Mouse (Mus musculus) liver, embryonic 12.5 days (tissue): Measurements from ENCODE around the gene Wdr26. TPM values are rescaled to one million over a fixed set of nuclear protein-coding genes. Genes with fewer than 3 reads are reported as not detected.
A peak's percentile ranks its signal among the peaks of the same experiment; 100 is the strongest.

Experiments used
- ATAC-seq: fragments of 200-750 bp; cut with Nextera tagmentation; 2 replicates; pipeline ENCODE4 v1.8.0; 2017; ENCODE audit warnings: moderate number of reproducible peaks, mild to moderate bottlenecking, moderate library complexity
- H3K27ac ChIP-seq: fragments of 300-500 bp; sonication (generic); 2 replicates; pipeline ENCODE4 v1.5.1; 2016; ENCODE audit warnings: mild to moderate bottlenecking
- H3K27me3 ChIP-seq: fragments of 300-500 bp; sonication (generic); replicated peaks from 2 replicates; pipeline ENCODE4 v1.6.1; 2016; ENCODE audit warnings: mild to moderate bottlenecking, moderate library complexity
- H3K36me3 ChIP-seq: fragments of 300-500 bp; sonication (generic); 2 replicates; pipeline ENCODE4 v1.6.1; 2016; ENCODE audit warnings: mild to moderate bottlenecking, moderate library complexity
- H3K4me1 ChIP-seq: fragments of 300-500 bp; sonication (generic); 2 replicates; pipeline ENCODE4 v1.6.1; 2016
- H3K4me2 ChIP-seq: fragments of 300-500 bp; sonication (generic); 2 replicates; pipeline ENCODE4 v1.6.1; 2016; ENCODE audit warnings: mild to moderate bottlenecking, moderate library complexity
- H3K4me3 ChIP-seq: fragments of 300-500 bp; sonication (generic); 2 replicates; pipeline ENCODE4 v1.5.1; 2016; ENCODE audit warnings: mild to moderate bottlenecking, moderate library complexity
- H3K9ac ChIP-seq: fragments of 300-500 bp; sonication (generic); 2 replicates; pipeline ENCODE4 v1.6.1; 2016; ENCODE audit warnings: mild to moderate bottlenecking, moderate library complexity
- H3K9me3 ChIP-seq: fragments of 300-500 bp; sonication (generic); replicated peaks from 2 replicates; pipeline ENCODE4 v1.6.1; 2016; ENCODE audit warnings: mild to moderate bottlenecking, moderate library complexity
- WGBS: fragments of 180-500 bp; shearing (Covaris S2); methylation state at CpG from one replicate; pipeline ENCODE4 v1.1.7; 2016; ENCODE audit not compliant: insufficient replicate concordance; 5-methylcytosine and 5-hydroxymethylcytosine counted together
- polyA plus RNA-seq: library from polyadenylated mRNA; unstranded; fragments of >200 nt; fragmentation: Nextera tagmentation; extraction: Ambion mirVana; gene quantifications from 2 replicates; pipeline ENCODE4 v1.2.1, GENCODE M21; 2016

Gene Wdr26
- polyA plus RNA-seq, 1 experiment from 2014 or later: 52.5 TPM

DNA sequence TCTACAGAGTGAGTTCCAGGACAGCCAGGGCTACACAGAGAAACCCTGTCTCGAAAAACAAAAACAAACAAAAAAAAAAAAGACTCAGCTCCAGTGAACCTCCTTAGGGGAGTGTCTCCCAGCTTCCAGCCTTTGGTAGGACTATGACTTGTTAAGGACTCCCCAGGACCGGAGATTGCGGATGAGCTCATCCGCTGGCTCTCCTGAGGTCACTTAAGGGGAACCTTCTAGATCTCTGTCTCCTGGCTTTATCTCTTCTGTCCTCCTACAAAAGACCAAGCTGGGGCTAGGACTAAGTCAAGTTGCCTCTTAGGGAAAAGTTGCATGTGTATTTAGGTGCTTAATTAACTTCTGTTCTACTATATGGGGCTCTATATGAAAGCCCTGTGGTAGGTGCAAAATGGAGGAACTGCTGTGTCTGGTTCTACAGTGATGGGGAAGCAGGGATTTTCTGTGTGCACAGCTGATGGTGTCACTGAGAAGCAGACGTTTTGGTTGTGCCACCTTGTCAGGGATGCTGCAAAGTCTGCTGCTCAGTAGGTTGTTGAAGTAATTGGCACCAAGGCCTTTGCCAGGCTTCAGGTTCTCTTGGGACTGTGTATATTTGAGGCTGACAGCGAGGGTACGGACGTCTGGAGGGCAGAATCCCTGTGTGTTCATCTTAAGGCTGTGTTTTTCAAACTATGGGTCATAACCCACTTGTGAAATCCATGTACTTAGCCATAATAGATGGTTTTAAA lies 2.7 kb upstream of the Wdr26 start:
- Histone ChIP-seq H3K27me3 (no peaks in the 10 kb centered on the region), H3K4me3 (no peak overlapping the region), H3K4me2 (peak overlapping the region; percentile 86), H3K4me1 (peaks cover 66% of the 10 kb centered on the region), H3K36me3 (peaks cover 10% of the 10 kb centered on the region), H3K9me3 (no peaks in the 10 kb centered on the region), H3K27ac (peak overlapping the region; percentile 99), H3K9ac (peak overlapping the region; percentile 40; the same call in 1 of the 2 replicates)
- ATAC-seq: no peak
- 86% methylated on average over 8 of the region's 8 CpGs for WGBS

DNA sequence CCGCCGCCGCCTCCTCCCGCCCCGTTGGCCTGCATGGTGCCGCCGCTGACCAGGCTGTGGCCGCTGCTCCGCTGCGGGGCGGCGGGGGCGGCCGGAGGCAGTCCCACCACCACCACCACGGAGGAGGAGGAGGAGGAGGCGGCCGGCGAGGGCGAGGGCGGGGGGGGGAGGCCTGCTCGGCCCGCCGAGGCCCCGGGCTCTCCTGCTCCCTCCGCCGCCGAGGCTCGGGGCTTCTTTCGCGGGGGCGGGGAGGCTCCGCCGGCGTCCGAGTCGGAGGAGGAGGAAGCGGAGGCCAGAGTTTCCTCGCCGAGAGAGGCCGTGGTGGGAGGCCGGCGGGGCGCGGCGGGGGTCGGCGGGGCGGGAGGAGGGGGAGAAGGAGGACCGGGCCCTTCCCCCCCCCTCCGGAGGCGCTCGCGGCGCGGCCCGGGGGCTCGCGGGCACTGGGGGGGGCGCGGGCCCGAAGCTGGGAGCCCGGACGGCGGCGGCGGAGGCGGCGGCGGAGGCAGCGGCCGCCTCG lies 340 bp downstream of the Wdr26 start:
- ATAC-seq: no peak
- peak overlapping the region; percentile 100 for H3K4me3 ChIP-seq
- H3K27me3 ChIP-seq: no peaks in the 10 kb centered on the region
- peak overlapping the region; percentile 99 for H3K27ac ChIP-seq
- H3K36me3 ChIP-seq: peaks cover 33% of the 10 kb centered on the region
- H3K9ac ChIP-seq: peak overlapping the region; percentile 100
- H3K9me3 ChIP-seq: no peaks in the 10 kb centered on the region
- WGBS: 1% methylated on average over 15 of the region's 72 CpGs
- peak overlapping the region; percentile 86 for H3K4me2 ChIP-seq
- H3K4me1 ChIP-seq: peaks cover 60% of the 10 kb centered on the region

DNA sequence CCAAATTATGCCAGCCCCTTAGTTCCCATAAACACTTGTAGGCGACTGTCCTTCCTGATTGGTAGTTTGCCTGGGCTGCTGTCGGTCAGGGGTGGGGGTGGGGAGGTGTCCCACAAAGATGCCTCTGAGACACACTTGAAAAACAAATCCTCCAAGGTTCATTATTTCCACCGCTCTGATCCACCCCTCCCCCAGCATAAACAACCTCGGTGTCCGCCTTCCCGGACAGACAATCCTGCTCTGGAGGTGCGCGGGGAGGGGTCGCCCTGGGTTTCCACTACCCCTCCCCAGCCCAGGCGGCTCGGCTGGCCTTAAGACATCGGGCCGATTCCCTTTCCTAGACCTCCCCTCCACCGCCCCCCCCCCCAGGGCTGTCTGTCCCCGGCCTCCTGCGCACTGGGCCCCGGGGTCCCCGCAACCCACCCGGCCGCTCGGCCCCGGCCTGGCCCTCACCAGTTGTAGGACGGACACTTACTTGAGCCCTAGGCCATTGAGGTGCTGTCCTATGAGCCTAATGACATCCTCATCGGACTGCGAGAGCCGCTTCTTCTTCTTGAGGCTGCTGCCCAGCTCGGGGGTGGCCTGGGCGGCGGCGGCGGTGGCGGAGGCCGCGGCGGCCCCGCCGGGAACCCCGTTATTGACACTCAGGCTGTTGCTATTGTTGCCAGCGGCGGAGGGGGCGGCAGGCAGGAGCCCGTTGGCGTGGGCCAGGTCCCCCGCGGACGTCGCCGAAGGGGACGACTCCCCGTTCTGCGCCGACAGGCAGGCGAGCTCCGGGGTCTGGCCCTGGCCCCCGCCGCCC lies 999 bp downstream of the Wdr26 start:
- ATAC-seq: peak; percentile 25
- Histone ChIP-seq H3K9ac (peak overlapping the region; percentile 100), H3K27me3 (no peaks in the 10 kb centered on the region), H3K36me3 (peaks cover 39% of the 10 kb centered on the region), H3K27ac (peak overlapping the region; percentile 99), H3K9me3 (no peaks in the 10 kb centered on the region), H3K4me3 (peak overlapping the region; percentile 100), H3K4me1 (peaks cover 54% of the 10 kb centered on the region), H3K4me2 (peak overlapping the region; percentile 86)
- WGBS: 2% methylated on average over 49 of the region's 56 CpGs

DNA sequence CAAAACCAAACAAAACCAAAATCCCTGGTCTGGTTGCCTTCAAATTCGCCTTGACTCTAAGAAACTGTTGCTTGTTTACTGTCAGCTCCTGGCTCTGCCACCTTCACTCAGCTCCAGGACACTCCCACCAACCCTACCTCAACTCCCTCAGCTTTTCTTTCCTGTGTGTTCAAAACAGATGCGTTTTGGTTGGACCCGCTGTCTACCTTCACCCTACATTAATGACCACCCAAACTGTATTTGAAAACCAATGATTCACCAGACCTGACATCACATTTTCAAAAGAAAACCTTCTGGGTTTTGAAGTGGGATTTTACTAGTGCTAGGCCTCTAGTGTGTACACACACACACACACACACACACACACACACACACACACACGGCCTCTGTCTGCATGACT lies 1.7 kb downstream of the Wdr26 start:
- ATAC-seq: no peak
- 10% methylated on average over 4 of the region's 4 CpGs for WGBS
- Histone ChIP-seq H3K27ac (peak overlapping the region; percentile 99), H3K4me1 (peaks cover 53% of the 10 kb centered on the region), H3K4me3 (peak overlapping the region; percentile 100), H3K4me2 (peak overlapping the region; percentile 86), H3K36me3 (peaks cover 43% of the 10 kb centered on the region), H3K27me3 (no peaks in the 10 kb centered on the region), H3K9me3 (no peaks in the 10 kb centered on the region), H3K9ac (peak overlapping the region; percentile 100)

DNA sequence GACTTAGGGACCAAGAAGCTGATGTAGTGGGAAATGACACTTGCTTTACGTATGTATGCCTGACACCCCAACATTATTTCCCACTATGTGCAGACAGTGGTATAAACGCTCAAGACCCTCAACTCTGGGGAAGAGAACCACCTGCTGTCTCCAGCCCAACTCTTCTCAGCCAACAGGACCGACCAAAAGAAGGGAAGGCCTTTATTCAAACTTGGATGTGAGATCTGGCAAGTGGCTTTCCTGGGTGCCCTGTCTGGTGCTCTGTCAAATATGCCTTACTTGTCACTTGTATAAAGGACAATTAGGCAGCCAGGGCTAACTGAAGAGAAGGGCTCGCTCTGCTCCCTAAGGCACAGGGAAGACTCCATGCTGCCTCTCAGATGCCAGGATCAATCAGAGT lies 12.4 kb downstream of the Wdr26 start:
- WGBS: 89% methylated on average over 4 of the region's 4 CpGs
- Histone ChIP-seq H3K4me1 (no peaks in the 10 kb centered on the region), H3K4me3 (no peak overlapping the region), H3K9ac (no peak overlapping the region), H3K9me3 (no peaks in the 10 kb centered on the region), H3K27ac (no peak overlapping the region), H3K36me3 (peaks cover 94% of the 10 kb centered on the region), H3K4me2 (no peak overlapping the region), H3K27me3 (no peaks in the 10 kb centered on the region)
- ATAC-seq: no peak

DNA sequence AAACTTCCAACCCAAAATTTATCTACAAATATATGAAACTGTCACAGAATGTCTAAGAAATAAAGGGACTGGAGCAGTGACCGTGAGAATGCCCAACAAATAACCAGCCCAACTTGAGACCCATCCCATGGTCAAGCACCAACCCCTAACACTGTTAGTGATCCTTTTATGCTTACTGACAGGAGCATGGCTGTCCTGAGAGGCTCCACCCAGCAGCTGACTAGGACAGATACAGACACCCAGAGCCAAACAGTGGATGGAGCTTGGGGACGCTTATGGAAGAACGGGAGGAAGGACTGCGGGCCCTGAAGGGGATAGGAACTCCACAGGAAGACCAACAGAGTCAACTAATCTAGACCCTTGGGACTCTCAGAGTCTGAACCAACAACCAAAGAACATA lies 22.9 kb downstream of the Wdr26 start:
- Histone ChIP-seq H3K36me3 (peaks cover 97% of the 10 kb centered on the region), H3K27ac (peak overlapping the region; percentile 50; the same call in 1 of the 2 replicates), H3K27me3 (no peaks in the 10 kb centered on the region), H3K9me3 (no peaks in the 10 kb centered on the region), H3K4me1 (peaks cover 12% of the 10 kb centered on the region), H3K4me2 (no peak overlapping the region), H3K4me3 (no peak overlapping the region), H3K9ac (no peak overlapping the region)
- peak; percentile 67; the same call in 1 of the 2 replicates for ATAC-seq
- WGBS: 57% methylated on average over 4 of the region's 4 CpGs

DNA sequence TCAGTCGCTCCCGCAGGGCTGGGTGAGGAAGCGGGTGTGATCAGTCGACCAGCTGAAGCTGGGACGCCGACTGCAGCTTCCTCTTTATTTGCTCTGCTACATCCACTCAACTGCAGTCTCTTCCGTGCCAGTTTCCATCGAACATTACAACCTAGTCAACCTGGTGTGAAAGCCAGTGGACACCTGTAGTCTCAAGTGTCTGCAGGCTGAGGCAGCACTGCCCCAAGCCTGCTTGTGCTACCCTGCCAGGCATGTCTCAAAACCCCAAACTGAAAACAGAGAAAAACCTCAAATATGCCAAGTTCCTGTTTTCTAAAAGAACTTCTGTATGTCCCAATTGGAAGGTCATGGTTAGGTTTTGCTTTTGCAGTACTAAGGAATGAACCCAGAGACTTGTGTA lies 41.6 kb downstream of the Wdr26 start:
- 39% methylated on average over 8 of the region's 8 CpGs for WGBS
- no peak overlapping the region for H3K4me2 ChIP-seq
- no peaks in the 10 kb centered on the region for H3K27me3 ChIP-seq
- H3K9ac ChIP-seq: no peak overlapping the region
- H3K27ac ChIP-seq: peak overlapping the region; percentile 38
- ATAC-seq: no peak
- no peaks in the 10 kb centered on the region for H3K4me1 ChIP-seq
- H3K9me3 ChIP-seq: no peaks in the 10 kb centered on the region
- H3K4me3 ChIP-seq: no peak overlapping the region
- peaks cover 80% of the 10 kb centered on the region for H3K36me3 ChIP-seq

DNA sequence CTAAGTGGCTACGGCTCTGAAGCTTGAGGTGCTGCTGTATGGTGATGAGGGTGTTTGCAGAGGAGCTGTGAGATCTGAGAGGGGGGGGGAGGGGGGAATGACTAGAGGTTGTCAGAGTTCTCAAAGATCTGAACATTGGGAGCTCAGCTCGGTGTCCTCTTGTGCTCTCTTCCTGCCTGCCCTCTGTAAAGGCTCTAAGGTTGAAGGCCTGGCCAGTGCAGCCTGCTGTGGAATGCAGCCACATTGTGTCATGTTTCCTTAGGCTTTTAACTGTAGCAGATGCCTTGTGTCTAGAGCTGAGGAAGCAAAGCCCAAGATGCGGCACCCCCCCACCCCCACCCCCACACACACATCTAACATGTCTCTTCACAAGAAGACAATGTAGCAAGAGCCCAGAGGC lies 43.4 kb downstream of the Wdr26 start:
- Histone ChIP-seq H3K4me2 (no peak overlapping the region), H3K27ac (no peak overlapping the region), H3K9me3 (no peaks in the 10 kb centered on the region), H3K9ac (no peak overlapping the region), H3K36me3 (peaks cover 81% of the 10 kb centered on the region), H3K27me3 (no peaks in the 10 kb centered on the region), H3K4me3 (no peak overlapping the region), H3K4me1 (no peaks in the 10 kb centered on the region)
- no peak for ATAC-seq
- 68% methylated on average over 3 of the region's 3 CpGs for WGBS

DNA sequence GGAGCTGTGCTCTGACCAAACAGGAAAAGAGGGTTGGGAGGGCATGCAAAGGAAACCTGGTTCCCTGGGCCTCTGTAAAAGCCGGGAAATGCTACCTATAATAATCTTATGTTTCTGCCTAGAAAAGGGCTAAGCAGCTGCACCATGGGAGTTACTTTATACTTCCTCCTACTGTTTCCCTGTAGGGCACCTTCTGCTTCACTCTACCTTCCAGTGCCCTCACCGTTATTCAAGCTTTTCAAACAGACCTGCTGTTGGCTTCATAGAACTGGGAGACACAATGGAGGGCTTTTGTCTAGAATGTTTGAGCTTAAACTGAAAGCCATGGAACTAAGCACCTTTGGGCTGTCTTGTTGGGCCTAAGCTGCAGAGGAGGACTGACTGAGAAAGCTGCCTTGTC lies 44.0 kb downstream of the Wdr26 start:
- peaks cover 83% of the 10 kb centered on the region for H3K36me3 ChIP-seq
- 80% methylated on average over 2 of the region's 2 CpGs for WGBS
- H3K27me3 ChIP-seq: no peaks in the 10 kb centered on the region
- H3K4me2 ChIP-seq: no peak overlapping the region
- H3K27ac ChIP-seq: no peak overlapping the region
- H3K9me3 ChIP-seq: no peaks in the 10 kb centered on the region
- H3K4me3 ChIP-seq: no peak overlapping the region
- no peaks in the 10 kb centered on the region for H3K4me1 ChIP-seq
- no peak for ATAC-seq
- no peak overlapping the region for H3K9ac ChIP-seq

DNA sequence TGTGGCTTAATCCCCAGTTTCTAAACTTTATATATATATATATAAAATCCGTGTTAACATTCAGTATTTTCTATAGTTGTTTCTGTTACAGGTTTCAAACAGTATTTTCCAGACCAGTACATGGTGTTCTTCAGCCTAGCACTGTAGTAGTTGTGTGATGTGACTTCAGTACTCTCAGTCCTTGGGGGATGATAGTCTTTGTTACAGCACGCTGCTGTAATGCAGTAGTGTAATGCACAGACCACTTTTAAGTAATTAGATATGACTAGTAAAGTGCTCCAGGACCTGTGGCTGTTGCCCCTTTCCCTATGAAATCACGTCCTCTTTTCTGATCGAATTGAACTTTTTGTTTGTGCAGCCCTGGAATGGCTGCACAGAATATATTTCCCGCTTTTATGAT lies 60.3 kb downstream of the Wdr26 start:
- peak overlapping the region; percentile 94 for H3K4me2 ChIP-seq
- H3K27ac ChIP-seq: peak overlapping the region; percentile 88
- H3K4me1 ChIP-seq: peaks cover 55% of the 10 kb centered on the region
- H3K27me3 ChIP-seq: no peaks in the 10 kb centered on the region
- no peaks in the 10 kb centered on the region for H3K9me3 ChIP-seq
- H3K9ac ChIP-seq: peak overlapping the region; percentile 98
- peaks cover 29% of the 10 kb centered on the region for H3K36me3 ChIP-seq
- no peak for ATAC-seq
- peak overlapping the region; percentile 96 for H3K4me3 ChIP-seq
- WGBS: 42% methylated on average over 5 of the region's 5 CpGs

DNA sequence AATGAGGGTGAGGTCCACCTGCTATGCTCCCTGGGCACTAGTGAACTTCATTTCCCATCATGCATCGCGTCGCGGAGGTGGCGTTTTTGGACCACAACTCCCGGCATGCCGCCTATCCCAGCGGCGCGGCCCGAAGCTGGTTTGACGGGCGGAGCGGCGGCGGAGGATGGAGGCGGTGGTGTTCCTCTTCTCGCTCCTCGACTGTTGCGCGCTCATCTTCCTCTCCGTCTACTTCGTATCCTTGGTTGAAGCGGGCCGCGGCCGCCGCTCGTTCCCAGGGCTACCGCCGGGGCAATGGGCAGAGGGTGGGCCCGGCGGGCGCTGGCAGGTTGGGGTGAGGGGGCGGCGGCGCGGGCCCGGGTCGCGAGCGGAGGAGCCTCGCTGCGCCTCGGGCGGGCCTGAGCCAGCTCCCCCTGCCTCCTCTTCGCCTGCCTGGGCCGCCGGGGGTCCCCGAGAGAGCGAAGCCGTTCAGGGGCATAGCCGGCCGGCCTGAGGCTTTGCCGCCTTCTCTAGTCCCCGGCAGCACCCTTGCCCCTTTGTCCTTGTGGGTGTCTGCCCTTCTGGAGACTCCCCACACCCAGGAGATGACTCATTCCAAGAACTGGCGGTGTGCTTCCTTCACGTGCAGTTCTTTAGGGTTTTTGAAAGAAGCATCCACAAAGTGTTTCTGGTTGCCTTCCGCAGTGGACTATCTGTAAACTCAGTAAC lies 60.8 kb downstream of the Wdr26 start:
- ATAC-seq: peak; percentile 84
- H3K36me3 ChIP-seq: peaks cover 25% of the 10 kb centered on the region
- peaks cover 60% of the 10 kb centered on the region for H3K4me1 ChIP-seq
- H3K4me2 ChIP-seq: peak overlapping the region; percentile 94
- WGBS: under 1% methylated on average over 41 of the region's 59 CpGs
- H3K27ac ChIP-seq: peak overlapping the region; percentile 88
- H3K9ac ChIP-seq: peak overlapping the region; percentile 98
- no peaks in the 10 kb centered on the region for H3K9me3 ChIP-seq
- H3K27me3 ChIP-seq: no peaks in the 10 kb centered on the region
- H3K4me3 ChIP-seq: peak overlapping the region; percentile 96
